Mouse (Mus musculus) cerebellum, adult 9-10 months (tissue): ENCODE measurements at regions not wholly inside any gene's neighbourhood (a gene's known extent, or its start where the extent isn't known, plus 50 kb on each side); places are given as distances from the start of the nearest gene placed in this dataset.

Experiments
- DNase-seq: peaks from one replicate; pipeline ENCODE4 v3.0.0; 2022

GRCm38 (mm10) chr14:74397202-74397601, 243.4 kb upstream of the Htr2a start:
- DNase-seq = no peak

DNA sequence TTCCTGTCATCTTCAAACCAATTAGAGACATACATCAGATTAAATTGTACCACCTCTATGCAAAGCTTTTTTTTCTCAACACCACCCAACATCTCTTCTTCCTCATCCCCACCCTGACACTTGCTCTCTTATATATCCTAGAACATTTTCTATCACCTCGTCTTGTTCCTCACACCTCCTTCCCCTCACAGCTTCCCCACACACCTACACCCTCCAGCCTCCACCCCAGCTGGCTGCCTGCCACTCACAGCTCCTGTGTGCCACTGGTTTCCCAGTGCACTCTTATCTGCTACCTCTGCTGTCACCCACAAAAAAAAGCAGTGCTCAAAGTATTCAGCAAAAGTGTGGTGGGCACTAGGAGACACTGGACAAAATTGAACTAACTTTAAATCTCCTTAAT, 231.2 kb upstream of the Htr2a start:
- DNase-seq = no peak

DNA sequence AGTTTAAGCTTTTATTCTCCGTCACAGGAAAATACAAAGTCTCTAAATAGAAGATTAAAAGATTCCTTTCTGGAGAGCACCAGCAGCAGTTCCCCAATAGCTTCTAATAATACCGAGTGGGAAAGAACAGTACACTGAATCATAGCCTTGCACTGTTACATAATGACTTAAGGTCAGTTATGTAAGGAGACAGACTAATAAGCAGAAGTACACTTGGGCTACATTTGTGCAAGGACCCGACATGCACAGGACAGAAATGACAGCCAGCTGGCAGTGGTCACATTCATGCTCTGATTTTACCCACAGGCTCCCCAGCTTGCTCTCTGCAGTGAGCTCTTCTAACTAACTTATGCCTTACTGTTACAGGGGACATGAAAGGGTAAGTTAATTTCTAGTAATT, 212.4 kb upstream of the Htr2a start:
- no peak for DNase-seq

GRCm38 (mm10) chr14:74464027-74464682, 176.5 kb upstream of the Htr2a start:
- DNase-seq = no peak

DNA sequence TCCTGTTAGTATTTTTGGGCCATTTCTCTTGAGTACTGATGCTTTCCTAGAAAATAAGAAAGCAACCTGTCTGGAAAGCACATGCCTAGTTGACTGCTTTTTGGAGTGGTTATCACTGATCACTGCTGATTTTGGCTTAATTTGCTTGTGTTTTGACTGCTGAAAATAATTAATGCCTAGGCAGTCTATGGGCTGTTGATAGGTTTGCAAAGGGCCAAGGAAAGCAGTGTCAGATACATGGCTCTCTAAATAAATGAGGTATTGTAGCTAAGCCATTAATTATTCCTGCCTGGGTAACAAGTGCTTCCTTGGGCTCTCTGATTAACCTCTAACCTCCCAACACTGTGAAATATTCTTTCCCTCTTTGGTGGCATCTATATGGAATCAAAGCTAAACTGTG, 145.1 kb upstream of the Htr2a start:
- DNase-seq = no peak

- DNase-seq = no peak
Measured at GRCm38 (mm10) chr14:74511521-74511920, 129.1 kb upstream of the Htr2a start.

- DNase-seq = no peak
Measured at GRCm38 (mm10) chr14:74516451-74516850, 124.2 kb upstream of the Htr2a start.

DNA sequence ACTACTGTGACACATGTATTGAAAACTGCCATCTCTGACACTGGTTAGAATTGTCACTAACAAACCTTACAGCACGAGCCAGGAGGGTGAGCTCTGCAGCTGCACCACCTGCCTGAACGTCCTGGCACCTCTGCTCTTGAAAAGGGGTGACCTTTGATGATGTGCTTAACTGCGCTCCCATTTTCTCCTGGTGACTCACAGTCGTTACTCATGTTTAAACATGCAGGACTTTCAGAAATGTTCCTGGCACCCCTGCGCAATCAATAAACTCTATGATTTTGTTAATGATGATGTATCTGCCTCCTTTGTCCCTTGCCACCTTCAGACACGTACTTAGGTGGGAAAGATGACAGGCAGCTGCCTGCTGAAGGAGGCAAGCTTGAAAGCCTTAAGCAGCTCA, 121.1 kb upstream of the Htr2a start:
- DNase-seq = no peak

DNA sequence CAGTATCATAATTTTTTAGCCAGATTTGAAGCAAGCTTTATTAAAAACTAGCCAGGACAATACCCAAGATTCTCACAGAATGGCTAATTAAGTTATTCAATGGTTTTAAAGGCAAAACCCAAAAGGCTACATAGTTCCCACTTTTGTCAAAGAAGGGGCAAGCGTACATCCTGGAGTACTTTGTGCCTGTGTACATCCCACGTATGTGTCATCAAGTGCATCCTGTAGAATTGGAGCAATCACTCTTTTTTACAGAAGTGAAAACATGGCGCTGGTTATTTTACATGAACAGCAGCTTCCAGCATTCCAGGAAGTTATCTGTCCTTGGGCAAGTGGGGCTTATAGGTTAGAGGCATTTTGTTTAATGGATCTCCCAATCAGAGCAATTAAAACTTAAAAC, 119.0 kb upstream of the Htr2a start:
- no peak for DNase-seq

- DNase-seq = no peak
Measured at GRCm38 (mm10) chr14:74527246-74527645, 113.4 kb upstream of the Htr2a start.

GRCm38 (mm10) chr14:74529368-74529951, 111.2 kb upstream of the Htr2a start:
- DNase-seq = no peak

- no peak for DNase-seq
Measured at GRCm38 (mm10) chr14:74538187-74538586, 102.5 kb upstream of the Htr2a start.

GRCm38 (mm10) chr14:74544028-74544427, 96.6 kb upstream of the Htr2a start:
- DNase-seq = no peak

- no peak for DNase-seq
Measured at GRCm38 (mm10) chr14:74551091-74551490, 89.5 kb upstream of the Htr2a start.

GRCm38 (mm10) chr14:74553636-74554035, 87.0 kb upstream of the Htr2a start:
- DNase-seq = no peak

- no peak for DNase-seq
Measured at GRCm38 (mm10) chr14:74558359-74558758, 82.3 kb upstream of the Htr2a start.
